Mouse (Mus musculus): ENCODE results near the gene Pde4d.

Gene Pde4d

DNA sequence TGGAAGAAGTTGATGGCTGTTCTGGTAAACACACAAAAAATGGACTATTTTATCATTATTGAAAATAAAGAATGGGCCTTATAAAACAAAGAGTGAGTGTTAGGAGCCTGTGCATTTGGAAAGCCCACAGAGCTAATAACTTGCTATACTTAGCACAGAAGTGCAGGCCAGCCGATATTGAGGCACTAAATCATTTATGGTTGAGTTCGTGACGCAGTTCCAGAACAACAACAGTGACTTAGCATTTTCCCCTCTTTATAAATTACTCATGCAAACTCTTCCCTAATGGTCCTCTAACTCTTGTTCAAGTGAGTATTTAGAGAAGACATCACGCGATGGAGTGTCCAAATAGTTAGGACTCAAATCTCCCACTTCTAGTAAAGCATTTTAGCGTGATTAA lies 837.7 kb downstream of the Pde4d start:
- no peak for DNase-seq (ENCODE audit: low read depth, low spot score)

- no peak for DNase-seq (ENCODE audit: low read depth, low spot score)
Measured at GRCm38 (mm10) chr13:109290922-109291321, 841.2 kb downstream of the Pde4d start.

GRCm38 (mm10) chr13:109293011-109293410 lies 843.3 kb downstream of the Pde4d start:
- DNase-seq (ENCODE audit: low read depth, low spot score): no peak

- DNase-seq (ENCODE audit: low read depth, low spot score): no peak
Measured at GRCm38 (mm10) chr13:109296347-109297037, 846.7 kb downstream of the Pde4d start.

DNA sequence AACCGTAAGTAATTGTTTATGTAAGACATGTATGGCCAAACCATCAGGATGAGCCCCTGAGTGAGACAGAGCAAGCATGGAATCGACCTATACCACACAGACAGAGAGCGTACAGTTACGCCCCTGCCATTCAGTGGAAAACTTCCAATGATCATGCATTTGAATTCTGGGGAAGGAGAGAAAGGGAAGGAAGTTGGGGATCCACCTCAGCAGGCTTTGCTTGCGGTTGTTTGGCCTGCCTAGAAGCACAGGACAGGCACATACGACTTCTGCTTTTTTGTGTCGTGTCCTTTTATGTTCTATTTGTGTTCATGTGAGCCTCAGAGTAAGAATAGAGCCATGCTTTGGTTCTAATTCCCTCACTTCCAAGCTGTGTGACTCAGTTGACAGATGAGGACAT lies 849.1 kb downstream of the Pde4d start:
- DNase-seq (ENCODE audit: low read depth, low spot score): no peak

DNA sequence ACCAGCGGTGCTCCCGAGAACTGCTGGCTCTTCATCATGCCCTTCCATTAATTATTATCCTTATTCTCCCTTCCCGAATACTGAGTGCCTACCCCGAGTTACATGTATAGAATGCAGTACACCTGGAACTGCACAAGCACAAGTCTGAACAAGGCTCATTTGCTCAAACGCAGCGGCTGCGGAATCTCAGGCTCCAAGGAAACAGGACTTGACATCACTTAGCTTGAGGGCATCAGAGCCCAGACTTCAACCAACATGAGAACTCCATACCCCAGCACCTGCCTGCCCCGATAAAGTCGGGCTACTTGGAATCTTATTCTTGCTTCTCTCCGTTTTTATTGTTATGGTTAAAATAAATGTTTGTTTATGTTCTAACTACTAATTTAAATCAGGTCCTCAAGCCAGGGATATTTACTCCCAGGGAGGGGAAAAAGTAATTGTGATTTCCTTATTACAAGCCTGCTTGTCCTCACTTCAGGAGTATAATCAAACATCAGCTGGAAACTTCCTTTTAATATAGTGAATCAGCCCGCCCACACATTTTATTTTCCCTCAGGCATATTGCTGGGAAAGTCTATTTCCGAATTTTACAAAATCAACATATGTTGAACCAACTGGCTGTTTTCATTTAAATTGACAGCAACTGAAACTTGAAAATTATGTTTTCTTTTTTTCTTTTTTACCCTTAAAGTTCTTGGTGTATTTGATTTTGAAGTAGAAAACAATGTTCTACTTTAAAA lies 849.9 kb downstream of the Pde4d start:
- no peak for DNase-seq (ENCODE audit: low read depth, low spot score)

GRCm38 (mm10) chr13:109312542-109312941 lies 862.8 kb downstream of the Pde4d start:
- DNase-seq (ENCODE audit: low read depth, low spot score): no peak

DNA sequence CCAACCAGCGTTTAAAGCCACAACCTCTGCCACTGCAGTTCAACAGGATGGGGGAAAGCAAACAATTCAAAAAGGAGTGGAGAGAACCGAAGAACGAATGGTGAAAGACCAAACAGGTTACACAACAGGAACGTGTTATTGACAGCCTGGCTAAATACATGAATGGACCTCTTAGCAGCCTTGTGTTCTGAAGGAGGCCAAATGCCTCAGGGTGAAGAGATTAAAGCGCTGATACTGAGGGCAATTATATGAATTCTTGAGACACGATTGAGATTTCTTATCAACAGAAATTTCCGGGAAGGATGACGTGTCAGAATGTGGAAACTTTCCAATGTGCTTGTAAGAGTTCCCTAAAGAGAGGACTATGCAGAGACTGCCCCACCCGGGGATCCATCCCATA lies 865.9 kb downstream of the Pde4d start:
- no peak for DNase-seq (ENCODE audit: low read depth, low spot score)

DNA sequence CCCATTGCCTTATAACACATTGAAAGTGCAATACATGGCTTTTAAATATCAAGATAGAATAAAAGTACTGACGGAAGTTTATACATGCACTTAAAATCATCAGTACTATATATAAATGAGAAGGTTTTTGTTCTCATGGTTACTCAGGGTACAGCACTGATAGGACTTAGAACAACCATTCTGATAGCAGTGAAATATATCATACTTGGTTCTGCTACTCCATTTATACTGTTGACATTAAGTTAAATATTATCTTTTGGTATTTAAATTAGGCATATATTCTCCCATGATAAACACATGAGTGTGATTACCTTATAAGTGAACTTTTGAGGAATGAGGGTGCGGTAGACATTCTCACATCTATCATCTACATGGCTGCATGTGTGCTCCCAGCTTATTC lies 867.9 kb downstream of the Pde4d start:
- DNase-seq (ENCODE audit: low read depth, low spot score): no peak

- no peak for DNase-seq (ENCODE audit: low read depth, low spot score)
Measured at GRCm38 (mm10) chr13:109318434-109318998, 868.8 kb downstream of the Pde4d start.

GRCm38 (mm10) chr13:109326061-109326460 lies 876.3 kb downstream of the Pde4d start:
- no peak for DNase-seq (ENCODE audit: low read depth, low spot score)

- DNase-seq (ENCODE audit: low read depth, low spot score): no peak
Measured at GRCm38 (mm10) chr13:109331563-109331962, 881.8 kb downstream of the Pde4d start.

GRCm38 (mm10) chr13:109341902-109342301 lies 892.2 kb downstream of the Pde4d start:
- peak; percentile 12 for DNase-seq (ENCODE audit: low read depth, low spot score)

GRCm38 (mm10) chr13:109342469-109342868 lies 892.7 kb downstream of the Pde4d start:
- no peak for DNase-seq (ENCODE audit: low read depth, low spot score)

DNA sequence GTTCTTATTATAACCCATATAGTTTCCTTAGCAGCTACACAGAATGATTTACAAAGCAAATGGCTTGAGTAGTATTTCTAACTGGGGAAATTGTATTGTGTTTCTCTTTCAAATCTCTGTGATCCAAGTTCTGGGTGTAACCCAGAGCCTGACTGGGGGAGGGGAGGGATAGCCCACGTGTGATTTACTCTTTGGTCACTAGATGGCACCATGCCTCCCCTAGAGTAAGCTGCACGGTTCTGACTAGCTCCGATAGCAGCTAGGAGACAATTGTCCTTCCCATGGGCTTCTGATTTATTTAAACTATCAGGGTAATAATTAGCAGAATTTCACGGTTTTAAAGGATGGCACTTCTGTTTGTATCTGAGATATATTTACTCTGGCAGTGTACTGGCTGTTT lies 893.8 kb downstream of the Pde4d start:
- peak; percentile 86 for DNase-seq (ENCODE audit: low read depth, low spot score)

DNA sequence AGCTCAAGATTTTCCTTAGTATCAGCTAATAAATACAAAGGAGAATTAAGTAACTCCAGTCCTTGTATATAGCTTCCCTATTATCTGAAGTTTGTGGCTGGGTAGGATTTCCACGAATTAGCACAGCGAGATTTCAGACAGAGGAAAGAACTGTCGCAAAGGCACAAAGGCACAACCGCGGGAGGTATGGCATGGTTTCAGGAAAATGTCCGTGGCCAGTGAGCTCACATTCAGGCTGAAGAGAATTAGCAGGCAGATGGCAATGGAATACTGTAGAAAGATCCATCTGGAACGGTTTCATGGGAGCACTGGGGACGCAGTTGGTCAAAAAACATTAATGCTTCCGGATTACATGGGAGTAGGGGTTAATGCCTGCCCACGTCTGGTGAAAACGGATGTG lies 898.0 kb downstream of the Pde4d start:
- no peak for DNase-seq (ENCODE audit: low read depth, low spot score)

DNA sequence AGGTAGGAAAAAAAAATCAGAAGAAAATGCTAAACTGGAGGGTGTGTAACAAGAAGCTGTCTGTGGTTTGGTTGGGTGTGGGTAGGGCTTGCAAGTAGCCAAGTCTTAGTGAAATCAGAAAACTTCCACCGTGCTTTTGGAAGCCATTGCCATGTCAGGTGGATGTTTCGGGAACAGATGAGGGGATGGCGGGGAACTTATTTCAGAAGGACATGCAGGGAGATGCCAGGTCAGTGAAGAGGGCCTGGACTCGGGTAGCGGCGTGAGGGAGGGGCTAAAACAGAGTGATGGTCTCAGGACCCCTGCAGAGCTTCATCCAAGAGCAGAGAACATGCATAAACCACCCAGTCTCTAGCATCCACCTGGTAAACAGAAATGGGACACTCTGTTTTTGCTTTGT lies 898.6 kb downstream of the Pde4d start:
- no peak for DNase-seq (ENCODE audit: low read depth, low spot score)

DNA sequence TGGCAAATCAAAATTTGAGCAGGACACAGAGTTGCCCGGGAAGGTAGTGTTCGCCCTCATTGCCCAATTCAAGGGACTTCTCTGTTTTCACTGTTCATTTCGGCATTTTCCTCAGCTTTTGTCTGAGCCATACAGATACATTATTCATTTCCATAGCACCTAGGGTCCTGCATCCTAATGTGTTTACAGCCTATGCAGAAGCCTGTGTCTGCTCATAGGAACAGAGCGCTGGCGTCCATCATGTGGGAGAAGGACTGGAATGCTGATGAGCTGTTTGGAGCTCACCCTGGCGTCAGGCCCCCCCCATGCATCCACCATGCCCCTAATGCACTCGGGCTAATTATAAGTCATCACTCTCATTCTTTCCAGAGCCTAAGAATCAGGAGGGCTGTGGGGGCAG lies 900.4 kb downstream of the Pde4d start:
- no peak for DNase-seq (ENCODE audit: low read depth, low spot score)

- DNase-seq (ENCODE audit: low read depth, low spot score): no peak
Measured at GRCm38 (mm10) chr13:109354017-109354416, 904.3 kb downstream of the Pde4d start.

GRCm38 (mm10) chr13:109356252-109356651 lies 906.5 kb downstream of the Pde4d start:
- no peak for DNase-seq (ENCODE audit: low read depth, low spot score)

- no peak for DNase-seq (ENCODE audit: low read depth, low spot score)
Measured at GRCm38 (mm10) chr13:109359994-109360393, 910.2 kb downstream of the Pde4d start.

GRCm38 (mm10) chr13:109362340-109362739 lies 912.6 kb downstream of the Pde4d start:
- DNase-seq (ENCODE audit: low read depth, low spot score): no peak

DNA sequence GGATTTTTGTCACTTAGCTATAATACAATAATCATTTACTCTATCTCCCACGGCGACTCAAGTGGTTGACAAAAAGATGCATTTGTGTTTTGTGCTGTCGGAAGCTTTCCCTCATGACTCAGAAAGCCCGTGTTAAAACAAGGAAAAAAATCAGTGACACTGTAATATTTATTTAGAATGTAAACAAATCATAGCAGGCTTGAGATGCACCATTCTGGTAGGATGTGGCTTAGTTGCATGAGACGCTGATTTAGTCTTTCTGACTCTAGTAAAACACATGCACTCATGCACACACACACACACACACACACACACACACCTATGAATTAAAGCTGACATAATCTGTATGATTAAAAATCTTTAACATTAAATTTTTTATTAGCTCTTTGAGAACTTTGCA lies 924.7 kb downstream of the Pde4d start:
- DNase-seq (ENCODE audit: low read depth, low spot score): no peak

Measured in ZHBTc4 (cell line).